Mouse (Mus musculus) embryonic facial prominence, embryonic 15.5 days (tissue): ENCODE data around the gene Jkamp. TPM values are rescaled to one million over a fixed set of nuclear protein-coding genes. Genes with fewer than 3 reads are reported as not detected.

Experiments used
- ATAC-seq: fragments of 200-750 bp; cut with Nextera tagmentation; 2 replicates; pipeline ENCODE4 v1.8.0; 2017; ENCODE audit warnings: low read depth, moderate TSS enrichment; ENCODE audit not compliant: insufficient number of reproducible peaks, low FRiP score, low TSS enrichment
- H3K27ac ChIP-seq: fragments of 300-500 bp; sonication (generic); replicated peaks from 2 replicates; pipeline ENCODE4 v1.5.1; 2015; ENCODE audit warnings: mild to moderate bottlenecking, inconsistent platforms
- H3K27me3 ChIP-seq: fragments of 300-500 bp; sonication (generic); 2 replicates; pipeline ENCODE4 v1.6.1; 2015; ENCODE audit warnings: inconsistent platforms
- H3K36me3 ChIP-seq: fragments of 300-500 bp; sonication (generic); 2 replicates; pipeline ENCODE4 v1.6.1; 2015; ENCODE audit warnings: mild to moderate bottlenecking, inconsistent platforms
- H3K4me1 ChIP-seq: fragments of 300-500 bp; sonication (generic); 2 replicates; pipeline ENCODE4 v1.6.1; 2015; ENCODE audit warnings: inconsistent platforms
- H3K4me2 ChIP-seq: fragments of 300-500 bp; sonication (generic); replicated peaks from 2 replicates; pipeline ENCODE4 v1.6.1; 2015; ENCODE audit warnings: mild to moderate bottlenecking, inconsistent platforms
- H3K4me3 ChIP-seq: fragments of 300-500 bp; sonication (generic); replicated peaks from 2 replicates; pipeline ENCODE4 v1.5.1; 2015; ENCODE audit warnings: mild to moderate bottlenecking, inconsistent platforms
- H3K9ac ChIP-seq: fragments of 300-500 bp; sonication (generic); 2 replicates; pipeline ENCODE4 v1.6.1; 2015; ENCODE audit warnings: inconsistent platforms
- H3K9me3 ChIP-seq: fragments of 300-500 bp; sonication (generic); replicated peaks from 2 replicates; pipeline ENCODE4 v1.6.1; 2016; ENCODE audit warnings: inconsistent platforms
- WGBS: fragments of 180-500 bp; shearing (Covaris S2); methylation state at CpG from one replicate; pipeline ENCODE4 v1.1.7; 2015; 5-methylcytosine and 5-hydroxymethylcytosine counted together
- polyA plus RNA-seq: library from polyadenylated mRNA; unstranded; fragments of >200 nt; fragmentation: Nextera tagmentation; extraction: Ambion mirVana; gene quantifications from 2 replicates; pipeline ENCODE4 v1.2.1, GENCODE M21; 2015

Gene Jkamp
- polyA plus RNA-seq, 1 experiment from 2014 or later = 71.5 TPM

DNA sequence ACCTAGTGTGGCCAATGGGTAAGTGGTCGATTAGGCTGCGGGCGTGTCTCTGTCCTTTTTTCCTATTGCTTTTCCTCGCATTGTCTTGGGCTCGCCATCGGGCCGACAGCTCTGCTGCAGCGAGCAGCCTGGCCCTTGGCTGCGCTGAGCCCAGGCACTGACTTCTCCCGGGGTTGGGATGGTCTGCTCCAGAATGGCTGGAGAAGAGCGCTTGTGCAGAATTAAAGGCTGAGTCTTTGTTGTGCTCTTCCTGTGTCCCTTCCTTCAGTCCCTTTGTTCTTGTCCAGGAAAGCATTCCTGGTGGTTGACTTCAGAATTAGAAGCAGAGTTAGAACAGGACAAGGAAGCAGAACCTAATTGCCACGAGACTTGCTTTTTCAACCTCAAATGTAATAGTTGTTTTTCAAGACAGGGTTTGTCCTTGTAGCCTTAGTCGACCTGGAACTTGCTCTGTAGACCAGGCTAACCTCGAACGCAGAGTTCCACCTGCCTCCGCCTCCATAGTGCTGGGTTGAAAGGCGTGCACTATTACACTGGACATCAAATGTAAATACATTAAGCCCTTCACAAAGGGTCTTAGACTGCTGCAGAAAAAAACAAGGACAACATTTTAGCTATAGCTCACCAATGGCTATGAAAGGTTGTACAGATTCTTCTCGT is 907 bp downstream of the Jkamp start:
- Histone ChIP-seq H3K9ac (peak overlapping the region; percentile 65), H3K9me3 (no peaks in the 10 kb centered on the region), H3K4me2 (peak overlapping the region; percentile 59), H3K4me1 (peaks cover 29% of the 10 kb centered on the region), H3K27me3 (no peaks in the 10 kb centered on the region), H3K27ac (peak overlapping the region; percentile 97), H3K36me3 (0 out of 2 replicates have a peak, but pooled peaks cover under 1% of the 10 kb centered on the region), H3K4me3 (peak overlapping the region; percentile 77)
- WGBS = 2% methylated on average over 18 of the region's 18 CpGs
- ATAC-seq = no peak; the same call in 1 of the 2 replicates

DNA sequence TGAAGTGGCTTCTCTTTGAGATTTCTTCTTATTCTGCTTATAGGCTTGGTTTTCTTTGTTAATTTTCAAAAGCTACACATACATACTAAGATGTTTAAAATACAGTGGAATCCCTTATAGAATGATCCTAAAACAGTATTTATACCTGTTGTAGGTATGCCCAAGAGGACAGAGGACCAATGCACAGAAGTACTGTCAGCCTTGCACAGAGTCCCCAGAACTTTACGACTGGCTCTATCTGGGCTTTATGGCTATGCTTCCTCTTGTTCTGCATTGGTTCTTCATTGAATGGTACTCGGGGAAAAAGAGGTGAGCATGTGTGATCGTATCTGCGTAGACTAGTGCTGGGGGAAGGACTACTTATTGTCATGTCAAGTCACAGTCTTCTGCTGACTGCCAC is 4.4 kb downstream of the Jkamp start:
- no peaks in the 10 kb centered on the region for H3K27me3 ChIP-seq
- H3K9me3 ChIP-seq = no peaks in the 10 kb centered on the region
- peaks cover 15% of the 10 kb centered on the region for H3K4me1 ChIP-seq
- no peak for ATAC-seq
- no peak overlapping the region for H3K4me2 ChIP-seq
- H3K9ac ChIP-seq = no peak overlapping the region
- H3K4me3 ChIP-seq = no peak overlapping the region
- H3K27ac ChIP-seq = no peak overlapping the region
- H3K36me3 ChIP-seq = peaks cover 33% of the 10 kb centered on the region
- 88% methylated on average over 4 of the region's 4 CpGs for WGBS

DNA sequence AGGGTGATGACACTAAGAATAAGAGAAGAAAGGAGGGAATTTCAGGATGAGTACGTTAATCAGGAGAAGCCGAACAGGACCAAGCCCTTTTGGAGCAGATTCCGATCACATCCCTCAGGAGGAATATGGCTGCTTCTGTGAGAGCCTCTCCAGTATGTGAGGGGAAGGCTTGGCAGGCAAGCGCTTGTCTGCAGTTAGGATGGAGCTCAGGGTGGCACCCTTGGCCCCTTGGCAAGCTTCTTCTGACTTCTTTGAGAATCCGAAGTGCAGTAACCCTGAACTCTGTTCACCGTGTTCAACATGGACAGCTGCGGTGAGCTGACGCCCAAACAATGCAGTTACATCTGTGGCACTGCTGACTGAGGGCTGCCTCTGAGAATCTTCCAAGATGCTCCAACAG is 11.6 kb downstream of the Jkamp start:
- WGBS = 93% methylated on average over 8 of the region's 8 CpGs
- Histone ChIP-seq H3K9ac (no peak overlapping the region), H3K4me2 (no peak overlapping the region), H3K4me1 (no peaks in the 10 kb centered on the region), H3K9me3 (no peaks in the 10 kb centered on the region), H3K27ac (no peak overlapping the region), H3K4me3 (no peak overlapping the region), H3K36me3 (peaks cover 75% of the 10 kb centered on the region), H3K27me3 (no peaks in the 10 kb centered on the region)
- ATAC-seq = no peak

DNA sequence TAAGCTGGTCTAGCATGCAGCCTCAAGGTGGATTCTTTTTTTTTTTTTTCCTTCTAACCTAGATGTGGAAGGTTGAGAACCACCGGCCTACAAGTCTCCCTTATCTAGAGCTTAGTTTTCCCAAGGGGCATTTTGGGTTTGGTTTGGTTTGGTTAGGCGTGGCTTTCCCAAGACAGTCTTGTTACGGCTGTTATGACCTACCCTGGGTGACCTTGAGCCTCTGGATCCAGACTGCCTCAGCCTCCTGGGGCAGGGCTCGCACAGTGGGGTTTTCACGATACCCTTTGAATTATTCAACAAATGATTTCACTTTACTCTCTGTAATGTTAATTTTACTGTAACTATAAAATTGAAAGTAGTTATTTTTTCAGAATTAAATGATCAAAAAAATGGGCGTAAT is 17.4 kb downstream of the Jkamp start:
- H3K4me1 ChIP-seq = no peaks in the 10 kb centered on the region
- H3K36me3 ChIP-seq = peaks cover 22% of the 10 kb centered on the region
- no peaks in the 10 kb centered on the region for H3K27me3 ChIP-seq
- no peak overlapping the region for H3K4me3 ChIP-seq
- no peak overlapping the region for H3K9ac ChIP-seq
- no peak overlapping the region for H3K27ac ChIP-seq
- H3K9me3 ChIP-seq = no peaks in the 10 kb centered on the region
- no peak overlapping the region for H3K4me2 ChIP-seq
- no peak for ATAC-seq
- 79% methylated on average over 6 of the region's 6 CpGs for WGBS

DNA sequence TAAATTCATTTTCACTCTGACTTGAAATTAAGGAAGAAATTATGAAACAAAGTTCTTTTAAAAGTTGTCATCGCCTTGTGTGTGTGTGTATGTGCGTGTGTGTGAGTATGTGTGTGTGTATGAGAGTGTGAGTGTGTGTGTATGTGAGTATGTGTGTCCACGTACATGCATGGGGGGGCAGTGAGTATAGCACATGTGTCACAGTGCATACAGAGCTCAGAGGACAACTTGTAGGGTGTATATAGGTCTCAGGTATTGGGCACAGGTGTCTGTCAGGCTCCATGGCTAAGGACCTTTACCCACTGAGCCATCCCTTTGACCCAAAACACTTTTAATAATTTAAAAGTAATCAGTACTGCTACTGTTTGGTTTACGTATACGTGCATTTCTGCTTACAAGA is 18.6 kb downstream of the Jkamp start:
- Histone ChIP-seq H3K4me1 (no peaks in the 10 kb centered on the region), H3K27me3 (no peaks in the 10 kb centered on the region), H3K36me3 (peaks cover 16% of the 10 kb centered on the region; the same call in 1 of the 2 replicates), H3K4me3 (no peak overlapping the region), H3K9ac (no peak overlapping the region), H3K9me3 (no peaks in the 10 kb centered on the region), H3K27ac (no peak overlapping the region), H3K4me2 (no peak overlapping the region)
- ATAC-seq = no peak
- WGBS = 83% methylated on average over 5 of the region's 5 CpGs

DNA sequence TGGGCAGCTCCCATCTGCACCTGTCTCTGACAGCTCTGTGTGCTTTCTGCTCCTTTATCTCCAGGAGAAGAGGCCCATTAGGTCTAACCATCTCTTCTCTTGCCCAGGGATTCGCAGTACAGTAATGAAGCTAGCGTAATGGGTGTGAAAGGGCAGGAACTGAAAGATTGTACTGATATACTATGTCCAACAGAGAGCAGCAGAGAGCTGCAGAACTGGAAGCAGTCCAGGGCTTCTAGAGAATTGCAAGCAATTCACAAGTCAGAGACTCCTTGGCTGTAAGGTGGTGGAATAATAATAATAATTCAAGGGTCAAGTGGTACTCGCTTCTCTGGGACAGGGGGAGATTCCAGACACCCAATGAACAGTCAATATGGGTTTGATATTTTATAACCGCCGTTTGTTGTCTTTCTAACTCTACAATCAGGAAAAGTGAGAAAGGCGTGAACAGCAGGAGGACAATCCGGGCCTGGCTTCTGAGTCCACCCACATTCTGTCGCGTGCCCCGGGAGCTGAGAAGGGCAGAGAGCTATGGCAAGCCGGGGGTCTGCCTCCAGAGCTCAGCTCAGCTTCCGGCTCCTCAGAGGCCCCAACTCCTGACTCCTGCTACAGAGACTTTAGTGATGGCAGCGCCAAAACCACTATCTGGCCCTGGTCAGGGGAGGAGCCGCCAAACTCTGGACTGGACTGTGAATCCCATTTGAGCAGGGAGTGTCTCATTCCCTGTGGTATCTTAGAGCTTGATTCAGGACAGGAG is 19.3 kb downstream of the Jkamp start:
- Histone ChIP-seq H3K27me3 (no peaks in the 10 kb centered on the region), H3K4me2 (0 out of 2 replicates have a peak overlapping the region, but pooled peaks have one; percentile 12), H3K27ac (no peak overlapping the region), H3K9ac (no peak overlapping the region), H3K9me3 (no peaks in the 10 kb centered on the region), H3K4me1 (no peaks in the 10 kb centered on the region), H3K36me3 (peaks cover 11% of the 10 kb centered on the region; the same call in 1 of the 2 replicates), H3K4me3 (no peak overlapping the region)
- WGBS = 31% methylated on average over 14 of the region's 14 CpGs
- 0 out of 2 replicates have a peak, but pooled peaks have one; percentile 43 for ATAC-seq

DNA sequence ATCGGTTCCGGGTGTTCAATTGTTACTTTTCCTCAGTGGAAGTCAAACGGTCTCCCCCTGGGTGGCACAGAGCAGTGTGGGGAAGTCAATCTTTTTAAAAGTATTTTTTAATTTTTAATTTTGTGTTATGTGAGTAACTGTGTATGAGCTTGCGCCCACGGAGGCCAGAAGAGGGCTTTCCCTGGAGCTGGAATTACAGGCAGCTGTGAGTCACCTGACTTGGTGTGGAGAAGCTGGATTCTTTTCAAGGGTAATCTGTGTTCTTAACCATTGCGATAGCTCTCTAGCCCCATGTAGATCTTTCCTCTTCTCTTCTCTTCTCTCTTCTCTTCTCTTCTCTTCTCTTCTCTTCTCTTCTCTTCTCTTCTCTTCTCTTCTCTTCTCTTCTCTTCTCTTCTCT is 29.7 kb downstream of the Jkamp start:
- 71% methylated on average over 6 of the region's 6 CpGs for WGBS
- Histone ChIP-seq H3K9ac (no peak overlapping the region), H3K4me2 (no peak overlapping the region), H3K4me3 (no peak overlapping the region), H3K36me3 (no peaks in the 10 kb centered on the region), H3K4me1 (no peaks in the 10 kb centered on the region), H3K27me3 (no peaks in the 10 kb centered on the region), H3K27ac (no peak overlapping the region), H3K9me3 (no peaks in the 10 kb centered on the region)
- no peak for ATAC-seq

DNA sequence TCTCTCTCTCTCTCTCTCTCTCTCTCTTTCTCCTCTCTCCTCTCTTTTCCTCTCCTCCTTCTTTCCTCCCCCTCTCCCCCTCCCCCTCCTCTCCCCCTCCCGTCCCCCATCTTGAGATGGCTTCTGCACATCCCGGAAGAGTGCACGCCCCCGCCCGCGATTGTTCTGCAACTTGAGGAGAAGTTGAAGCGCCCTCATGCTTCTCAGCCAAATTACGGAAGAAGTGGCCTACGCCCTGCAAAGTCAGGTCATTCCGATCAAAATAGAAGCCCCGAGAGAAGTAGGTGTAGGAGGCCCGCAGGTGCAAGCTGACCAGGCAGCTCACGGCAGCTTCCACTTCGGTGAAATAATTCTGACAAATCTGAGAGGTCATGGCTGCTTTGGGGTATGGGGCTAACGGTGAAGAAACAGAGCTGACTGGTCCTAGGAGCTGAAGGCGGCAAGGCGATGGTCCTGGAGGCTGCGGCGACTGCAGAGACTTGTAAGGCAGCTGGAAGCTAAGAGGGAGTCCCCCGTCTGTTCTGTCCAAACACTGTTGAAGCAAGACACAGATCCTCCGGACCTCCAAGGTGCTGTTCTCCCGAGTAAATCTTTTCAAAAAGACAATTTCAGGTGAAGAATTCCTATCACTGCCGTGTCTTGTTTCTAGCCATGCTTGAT is 30.4 kb downstream of the Jkamp start:
- no peaks in the 10 kb centered on the region for H3K36me3 ChIP-seq

DNA sequence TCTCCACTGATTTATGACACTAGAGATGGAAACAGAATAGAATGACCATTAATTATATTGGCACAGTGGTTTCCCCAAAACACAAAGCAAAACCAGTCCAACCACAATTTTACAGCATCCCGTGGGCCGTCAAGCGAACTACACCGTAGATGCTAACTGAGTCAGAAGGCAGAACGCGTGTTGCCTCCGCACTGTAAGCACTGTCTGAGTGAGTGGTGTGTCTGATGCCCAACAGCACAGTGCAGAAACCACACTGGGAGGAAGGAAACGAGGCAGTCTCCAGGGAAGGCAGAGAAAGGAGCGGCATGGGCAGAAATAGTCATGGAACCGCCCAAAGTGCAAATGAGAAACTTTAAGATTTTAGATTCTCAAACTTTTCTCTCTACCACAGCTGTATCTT is 43.8 kb downstream of the Jkamp start:
- 85% methylated on average over 10 of the region's 10 CpGs for WGBS
- Histone ChIP-seq H3K9ac (no peak overlapping the region), H3K9me3 (no peaks in the 10 kb centered on the region), H3K4me1 (no peaks in the 10 kb centered on the region), H3K36me3 (no peaks in the 10 kb centered on the region), H3K4me3 (no peak overlapping the region), H3K27ac (no peak overlapping the region), H3K4me2 (no peak overlapping the region), H3K27me3 (no peaks in the 10 kb centered on the region)
- no peak for ATAC-seq

More for the DNA sequence above, 30.4 kb downstream of the Jkamp start:
- no peak overlapping the region for H3K27ac ChIP-seq
- H3K9ac ChIP-seq = no peak overlapping the region
- no peak overlapping the region for H3K4me3 ChIP-seq
- H3K4me1 ChIP-seq = no peaks in the 10 kb centered on the region
- no peaks in the 10 kb centered on the region for H3K9me3 ChIP-seq
- no peaks in the 10 kb centered on the region for H3K27me3 ChIP-seq
- WGBS = 82% methylated on average over 21 of the region's 23 CpGs
- no peak for ATAC-seq
- H3K4me2 ChIP-seq = no peak overlapping the region

DNA sequence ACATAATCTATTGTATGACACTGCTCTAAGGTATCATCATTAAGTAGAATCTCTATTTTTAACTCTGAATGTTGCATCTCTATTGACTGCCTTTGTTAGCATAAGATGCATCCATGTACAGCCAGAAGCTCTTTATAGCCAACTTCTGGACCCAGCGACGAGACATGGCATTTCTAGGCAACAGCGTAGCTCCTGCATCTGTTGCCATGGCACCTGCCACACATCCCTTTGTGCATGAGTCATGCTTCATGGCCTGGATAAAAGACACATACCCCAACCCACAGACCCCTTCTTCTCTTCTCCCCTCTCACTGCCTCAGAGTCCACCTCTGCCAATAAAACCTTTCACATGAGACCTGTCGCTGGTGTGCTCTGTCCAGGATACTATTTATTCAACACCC is 65.4 kb downstream of the Jkamp start:
- 92% methylated on average over 4 of the region's 4 CpGs for WGBS
- ATAC-seq = no peak
- H3K4me3 ChIP-seq = no peak overlapping the region
- H3K9ac ChIP-seq = no peak overlapping the region
- no peaks in the 10 kb centered on the region for H3K4me1 ChIP-seq
- H3K9me3 ChIP-seq = no peaks in the 10 kb centered on the region
- no peaks in the 10 kb centered on the region for H3K27me3 ChIP-seq
- no peak overlapping the region for H3K4me2 ChIP-seq
- H3K27ac ChIP-seq = no peak overlapping the region
- no peaks in the 10 kb centered on the region for H3K36me3 ChIP-seq
